Mouse (Mus musculus) testis, postnatal 10 days (tissue): Measurements from ENCODE around the gene P2ry1.

Experiments used
- DNase-seq: peaks from one replicate; pipeline ENCODE4 v3.0.0; 2021; ENCODE audit warnings: low spot score

P2ry1 gene

DNA sequence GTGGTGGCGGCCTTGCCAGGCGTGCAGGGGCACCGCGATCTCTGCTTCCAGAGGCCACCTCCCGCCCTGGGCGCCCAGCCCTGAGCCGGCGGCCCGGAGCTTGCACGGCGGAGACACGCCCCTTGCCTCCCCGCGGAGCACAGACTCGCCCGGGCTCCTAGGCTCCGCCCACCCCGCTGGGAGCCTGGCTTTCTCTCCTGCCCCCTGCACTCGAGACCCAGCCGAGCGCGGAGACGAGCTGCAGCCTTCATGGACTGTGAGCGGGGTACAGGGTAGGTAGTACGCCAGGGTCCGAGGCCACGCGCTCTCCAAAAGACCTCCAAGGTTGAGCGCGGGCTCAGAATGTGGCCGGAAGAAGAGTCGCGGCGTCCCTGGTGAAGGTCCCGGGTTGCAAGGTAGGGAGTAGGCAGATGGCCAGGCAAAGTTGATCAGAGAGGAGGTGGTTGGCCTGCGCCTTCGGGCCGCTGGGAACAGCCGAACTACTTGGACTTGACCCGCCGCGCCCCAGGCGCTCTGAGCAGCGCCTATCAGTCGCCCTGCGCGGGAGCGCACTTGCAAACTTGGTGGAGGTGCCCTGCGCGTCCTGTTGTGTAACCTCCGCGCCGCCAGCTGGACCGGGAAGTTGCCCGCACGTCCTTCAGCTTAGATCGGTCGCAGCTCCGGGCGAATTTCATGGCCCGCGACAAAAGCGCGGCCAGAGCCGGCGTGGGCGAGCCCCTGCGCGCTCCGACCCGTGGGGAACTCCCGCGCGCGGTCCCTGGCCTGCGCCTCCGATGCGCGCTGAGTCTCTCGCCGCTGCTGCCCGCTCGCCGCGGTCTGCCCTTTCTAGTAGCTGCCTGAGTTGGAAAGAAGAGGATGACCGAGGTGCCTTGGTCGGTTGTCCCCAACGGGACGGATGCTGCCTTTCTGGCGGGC, at the start of gene P2ry1:
TSS of gene P2ry1 (plus strand) at position 209 of the 915 bp plus-strand sequence.
- DNase-seq: peak; percentile 84

DNA sequence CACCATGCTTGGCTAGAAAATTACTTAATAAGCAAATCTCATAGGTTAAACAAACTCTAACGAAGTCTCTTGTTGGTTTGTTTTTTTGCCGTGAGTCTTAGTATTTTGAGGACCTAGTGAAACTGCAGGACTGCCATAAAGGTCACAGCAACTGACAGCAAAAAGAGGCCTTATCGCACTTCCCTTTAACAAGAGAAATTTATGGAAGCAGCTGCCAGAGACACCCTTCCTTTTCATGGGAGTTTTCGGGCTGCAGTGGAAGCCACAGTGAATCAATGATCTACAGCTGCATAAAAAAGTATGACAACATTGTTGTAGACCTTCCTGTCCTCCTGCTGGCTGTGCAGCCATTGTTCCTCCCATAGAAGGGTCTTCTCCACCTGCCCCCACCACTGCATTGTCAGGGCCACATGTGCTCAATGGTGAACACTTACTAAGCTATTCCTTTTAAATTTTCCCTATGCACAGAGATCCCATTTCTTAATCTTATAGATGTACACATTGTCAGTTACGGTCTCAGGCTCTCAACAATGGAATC, 49.3 kb upstream of the P2ry1 start:
- no peak for DNase-seq

DNA sequence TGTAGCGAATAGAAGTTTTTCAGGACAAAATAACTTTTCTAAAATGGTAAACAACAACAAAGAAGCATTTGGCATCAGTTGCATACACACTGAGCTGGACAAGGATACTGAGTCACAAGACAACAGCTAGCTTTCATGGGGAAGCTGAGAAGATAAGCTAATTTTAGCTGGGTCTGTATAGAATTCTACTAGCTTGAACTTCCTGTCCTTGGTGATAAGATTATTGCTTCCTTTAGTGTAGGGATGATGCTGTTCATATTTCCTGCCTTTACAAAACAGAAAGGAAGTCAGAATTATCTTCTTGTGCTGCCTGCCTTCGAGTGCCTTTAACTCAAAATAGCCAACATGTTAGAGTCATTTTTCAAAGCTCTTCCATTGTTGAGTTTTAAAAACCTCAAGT, 48.5 kb upstream of the P2ry1 start:
- DNase-seq: no peak

DNA sequence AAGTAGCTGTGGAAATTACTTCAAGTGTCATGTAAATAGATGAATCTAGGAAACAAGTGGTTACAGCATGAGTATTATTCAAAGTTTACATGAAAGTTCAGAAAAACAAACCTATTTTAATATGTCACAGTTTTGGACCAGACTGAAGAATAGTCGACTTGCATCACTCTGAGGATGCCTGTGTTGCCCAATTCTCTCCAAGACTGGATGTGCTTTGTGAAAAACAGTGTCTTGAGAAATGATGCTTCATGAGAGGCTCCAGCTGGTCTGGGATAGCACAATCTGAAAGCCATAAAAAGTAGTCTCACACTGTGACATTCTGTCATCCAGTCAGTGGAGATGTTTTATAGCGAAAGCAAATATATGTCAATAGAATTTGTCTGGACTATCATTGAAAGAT, 43.8 kb upstream of the P2ry1 start:
- no peak for DNase-seq

DNA sequence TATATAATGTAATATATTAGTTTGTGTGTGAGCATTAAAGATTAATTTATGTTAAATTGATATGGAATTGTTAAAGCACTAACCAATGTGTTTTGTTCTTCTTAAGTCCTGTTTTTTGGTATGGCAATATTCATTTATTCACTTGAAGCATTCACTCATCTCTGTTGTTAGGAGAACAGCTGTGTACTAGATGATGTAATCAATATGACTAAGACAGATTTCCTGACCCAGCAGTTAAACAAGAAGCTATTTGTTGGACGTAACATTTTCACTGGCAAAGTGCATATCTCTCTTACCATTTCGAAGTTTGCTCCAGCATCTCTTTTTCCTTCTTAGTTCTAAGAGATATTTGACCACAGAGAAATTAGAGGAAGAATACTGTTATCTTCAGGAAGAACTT, 37.5 kb upstream of the P2ry1 start:
- no peak for DNase-seq

DNA sequence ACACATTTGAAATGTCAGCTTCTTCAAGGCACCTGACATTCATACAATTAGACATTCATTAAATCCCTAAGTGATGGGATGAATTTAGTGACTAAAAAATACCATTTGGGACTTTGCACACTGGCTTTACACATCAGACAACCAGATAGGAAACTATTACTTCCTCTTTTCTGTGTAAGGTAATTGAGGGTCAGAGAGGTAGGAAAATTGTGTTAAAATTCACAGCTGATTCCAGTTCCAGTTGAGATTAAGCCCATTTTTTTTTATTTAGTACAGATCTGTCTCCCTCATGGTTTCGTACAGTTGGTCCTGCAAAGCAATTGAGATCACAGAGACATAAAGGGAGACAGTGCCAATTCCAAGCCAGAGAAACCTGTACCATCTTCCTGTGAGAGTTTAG, 27.7 kb upstream of the P2ry1 start:
- no peak for DNase-seq

DNA sequence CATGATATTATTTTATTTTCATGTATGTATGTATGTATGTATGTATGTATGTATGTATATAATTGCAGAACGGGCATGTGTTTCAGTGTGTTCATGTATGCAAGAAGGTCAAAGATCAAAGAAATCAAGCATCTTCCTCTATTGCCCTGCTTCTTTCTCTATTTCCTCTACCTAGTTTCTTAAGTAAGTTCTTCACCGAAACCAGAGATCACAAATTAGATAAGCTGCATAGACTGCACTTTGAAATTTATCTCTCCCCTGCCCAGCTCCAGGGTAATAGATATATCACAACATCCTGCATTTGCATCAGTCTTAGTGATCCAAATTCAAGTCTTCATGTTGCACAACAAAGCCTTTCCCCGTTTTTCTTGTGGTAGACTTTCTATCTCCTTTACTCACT, 20.5 kb upstream of the P2ry1 start:
- DNase-seq: no peak

DNA sequence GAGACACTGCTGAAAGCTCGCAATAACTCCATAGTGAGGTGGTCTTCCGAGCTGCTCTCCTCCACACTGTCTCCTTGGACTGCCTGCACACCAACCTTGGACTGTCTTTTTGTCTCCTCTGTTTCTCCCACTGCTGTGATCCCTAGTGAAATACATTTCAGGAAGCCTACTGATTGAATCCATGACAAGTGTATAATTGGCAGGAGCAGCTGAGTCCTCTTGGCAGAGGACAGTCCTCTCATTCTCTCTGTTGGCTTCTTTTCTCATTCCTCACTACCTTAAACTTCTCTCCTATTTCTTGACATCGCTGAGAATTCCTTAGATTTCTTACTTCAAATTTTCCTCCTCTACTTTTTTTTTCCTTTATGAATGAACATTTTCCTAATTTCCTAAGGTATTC, 4.5 kb upstream of the P2ry1 start:
- DNase-seq: no peak

DNA sequence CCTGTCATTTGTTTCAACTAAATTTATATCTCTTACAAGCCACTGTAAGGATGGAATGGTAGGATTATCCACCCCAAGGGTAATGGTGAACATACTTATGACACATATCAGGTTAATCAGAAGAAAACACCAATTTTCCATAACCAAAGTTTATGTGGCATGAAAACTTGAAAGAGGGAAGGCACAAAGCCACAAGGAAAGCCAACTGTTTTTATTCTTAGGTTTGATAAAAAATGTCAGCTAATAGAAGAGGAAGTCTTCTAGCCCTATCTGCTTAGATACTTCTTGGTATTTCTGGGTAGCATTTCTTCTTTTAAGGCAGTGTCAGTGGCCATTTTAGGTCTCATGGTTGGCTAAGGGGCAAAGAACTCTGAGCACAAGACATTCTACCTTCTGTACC, 2.9 kb upstream of the P2ry1 start:
- DNase-seq: no peak

DNA sequence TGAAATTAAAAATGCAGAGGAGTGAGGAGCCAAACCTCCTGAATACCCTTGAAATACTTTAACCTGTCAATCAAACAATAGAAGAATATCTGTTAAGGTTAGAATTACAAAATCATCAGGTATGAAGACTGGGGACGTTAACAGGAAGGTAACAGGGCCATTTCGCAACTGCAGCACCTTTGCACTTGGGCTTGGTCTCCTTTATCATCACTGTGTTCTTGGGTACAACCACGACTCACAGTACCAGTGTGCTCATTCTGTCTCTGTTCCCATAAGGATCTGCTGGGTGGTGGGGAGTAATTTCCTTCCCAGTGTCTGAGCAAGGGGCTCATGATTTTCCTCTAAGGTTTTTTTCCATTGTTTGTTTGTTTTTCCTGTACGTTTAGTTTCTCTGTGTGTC, 1.8 kb upstream of the P2ry1 start:
- DNase-seq: no peak

DNA sequence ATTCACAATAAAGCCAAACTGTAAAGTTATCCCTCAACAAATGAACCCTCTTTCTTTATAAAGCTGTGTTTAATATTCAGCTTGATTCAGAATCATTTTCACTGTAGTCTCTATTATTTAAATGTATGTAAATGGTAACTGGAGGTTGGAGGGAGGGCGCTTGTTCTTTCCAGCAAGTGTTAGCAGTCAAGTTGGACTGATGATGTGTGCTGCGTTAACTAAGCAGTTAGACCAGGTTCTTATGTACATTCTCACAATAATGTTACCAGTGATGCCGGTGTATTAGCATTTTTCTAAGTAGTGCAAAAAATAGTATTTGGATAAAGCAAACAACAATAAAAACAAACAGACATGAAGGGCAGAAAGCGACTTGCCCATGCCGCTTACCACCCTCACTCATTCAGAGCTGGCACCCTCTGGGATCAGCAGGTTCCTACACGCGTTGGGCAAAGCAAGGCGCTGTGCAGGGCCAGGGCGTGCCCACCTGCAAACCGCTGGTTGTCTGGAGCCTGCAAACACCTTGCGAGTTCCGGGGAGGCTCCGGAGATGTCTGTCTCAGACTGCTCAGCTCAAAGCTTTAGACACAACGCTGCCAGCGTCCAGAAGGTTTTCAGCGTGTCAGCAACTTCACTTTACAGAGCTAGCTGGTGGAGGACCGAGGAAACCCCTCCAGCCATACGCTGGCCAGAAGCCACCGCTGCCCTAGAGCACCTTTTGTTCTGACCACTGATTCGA, 576 bp upstream of the P2ry1 start:
- DNase-seq: no peak

DNA sequence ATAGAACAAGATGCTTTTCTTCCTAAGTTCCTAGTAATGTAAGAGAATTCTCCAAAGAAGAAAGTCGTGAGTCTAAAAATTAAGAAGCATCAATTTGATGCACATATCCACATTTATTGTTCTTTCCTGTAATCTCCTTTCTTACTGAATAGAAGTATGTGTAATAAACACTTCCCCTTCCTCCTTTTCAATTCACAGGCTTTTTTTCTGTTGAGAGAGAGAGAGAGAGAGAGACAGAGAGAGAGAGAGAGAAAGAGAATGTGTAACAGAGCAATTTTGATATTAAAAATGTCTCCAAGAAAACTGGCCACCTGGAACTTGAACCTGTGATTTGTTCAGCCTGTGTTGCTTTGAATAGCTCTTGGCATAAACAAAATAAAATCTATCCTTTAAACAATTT, 2.0 kb downstream of the P2ry1 start:
- DNase-seq: no peak

DNA sequence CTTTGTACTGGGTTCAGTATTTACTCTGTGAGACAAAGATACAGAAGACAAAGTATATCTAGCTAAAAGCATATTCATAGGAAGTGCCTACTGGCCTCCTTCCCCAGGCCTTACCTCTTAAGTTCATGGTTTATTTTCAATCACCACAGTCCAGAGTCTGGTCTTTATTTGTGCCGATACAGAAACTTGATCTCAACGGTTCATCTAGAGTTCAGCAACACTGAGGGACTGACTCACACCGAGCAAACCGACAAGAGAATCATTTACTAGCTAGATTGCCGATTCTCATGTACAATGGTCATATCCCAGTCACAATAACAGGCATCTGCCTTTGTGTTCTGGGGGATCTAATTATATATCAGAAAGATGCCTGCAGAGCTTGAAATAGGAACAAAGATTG, 9.1 kb downstream of the P2ry1 start:
- DNase-seq: no peak

DNA sequence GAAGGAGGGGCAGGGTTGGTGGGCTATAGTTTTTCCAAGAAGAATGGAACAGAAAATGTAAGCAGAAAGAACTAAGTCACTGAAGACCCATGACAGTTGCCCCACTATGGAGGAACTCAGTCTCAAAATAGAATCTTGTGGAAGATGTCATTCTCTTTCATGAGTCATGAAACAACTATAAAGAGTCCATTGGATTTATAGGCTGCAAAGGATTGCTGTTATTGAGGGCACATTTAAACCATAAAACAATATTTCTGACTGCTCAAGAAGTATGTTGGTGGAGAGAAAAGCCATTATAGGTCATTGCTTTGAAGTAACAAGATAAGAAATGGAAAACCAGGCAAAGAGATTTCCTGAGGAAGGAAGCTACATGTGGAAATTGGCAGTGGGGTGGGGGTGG, 10.0 kb downstream of the P2ry1 start:
- no peak for DNase-seq

DNA sequence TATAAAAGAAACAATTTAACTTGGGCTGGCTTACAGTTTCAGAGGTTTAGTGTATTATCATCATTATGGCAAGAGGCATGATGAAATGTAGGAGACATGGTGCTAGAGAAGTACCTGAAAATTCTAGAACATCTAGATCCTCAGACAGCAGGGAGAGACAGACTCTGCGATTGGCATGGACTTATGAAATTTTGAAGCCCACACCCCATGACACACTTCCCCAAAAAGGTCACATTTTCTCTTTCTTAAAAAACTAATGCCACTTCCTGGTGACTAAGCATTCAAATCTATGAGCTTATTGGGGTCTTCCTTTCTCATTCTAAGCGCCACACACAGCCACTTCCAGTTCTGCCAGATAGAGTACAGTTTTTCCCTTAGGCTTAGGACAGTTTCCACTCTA, 14.1 kb downstream of the P2ry1 start:
- no peak for DNase-seq

DNA sequence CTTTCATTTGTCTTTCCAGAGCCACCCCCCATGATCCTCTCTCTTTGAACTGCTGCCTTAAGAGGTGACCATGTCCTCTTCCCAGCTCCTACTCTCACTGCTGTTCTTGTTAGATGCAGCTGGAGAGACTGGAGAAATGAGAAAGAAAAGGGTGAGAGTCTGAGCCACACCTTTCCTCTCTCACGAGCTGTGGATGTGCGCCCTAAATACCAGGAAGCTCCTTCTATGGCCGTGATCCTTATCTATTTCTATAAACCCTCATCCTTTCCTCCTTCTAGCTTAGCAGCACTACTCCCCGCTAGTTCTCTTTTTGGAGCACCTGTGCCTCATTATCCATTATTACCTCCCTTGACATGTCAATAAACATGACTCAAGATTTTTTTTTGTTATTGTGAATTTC, 29.5 kb downstream of the P2ry1 start:
- no peak for DNase-seq

DNA sequence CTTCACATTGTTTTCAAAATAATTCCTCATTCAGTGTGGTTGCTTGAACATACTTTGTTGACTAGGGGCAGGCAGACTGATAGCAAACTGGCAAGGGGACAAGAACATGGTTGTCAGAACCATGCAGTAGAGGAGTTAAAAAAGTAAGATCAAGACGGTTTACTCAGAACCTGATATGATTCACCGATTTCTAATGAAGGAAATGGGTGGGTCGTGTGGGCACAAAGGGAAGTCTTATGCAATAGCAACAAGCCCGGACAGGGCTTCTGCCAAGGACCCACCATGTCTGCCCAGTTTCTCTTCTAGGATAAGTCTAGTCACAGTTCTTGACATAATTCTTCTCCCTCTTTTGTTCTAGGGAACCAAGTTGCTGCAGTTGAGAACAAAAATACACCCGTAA, 33.0 kb downstream of the P2ry1 start:
- no peak for DNase-seq

DNA sequence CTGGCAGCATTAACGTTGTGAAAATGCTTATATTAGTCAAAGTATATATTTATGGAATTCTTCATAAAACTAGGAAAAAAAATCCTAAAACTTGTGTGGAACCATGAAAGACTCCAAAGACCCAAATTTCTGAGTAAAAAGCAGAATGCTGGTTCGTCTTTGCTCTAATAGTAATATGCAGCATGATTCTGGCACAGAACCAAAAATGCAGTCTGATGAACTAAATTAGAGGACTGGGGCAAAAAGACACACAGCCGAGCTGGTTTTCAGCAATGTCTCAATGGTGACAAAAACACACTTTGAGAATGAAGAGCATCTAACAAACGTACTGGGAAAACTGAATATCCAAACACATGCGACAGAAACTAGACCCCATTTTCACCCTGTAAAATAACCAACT, 37.3 kb downstream of the P2ry1 start:
- DNase-seq: no peak

DNA sequence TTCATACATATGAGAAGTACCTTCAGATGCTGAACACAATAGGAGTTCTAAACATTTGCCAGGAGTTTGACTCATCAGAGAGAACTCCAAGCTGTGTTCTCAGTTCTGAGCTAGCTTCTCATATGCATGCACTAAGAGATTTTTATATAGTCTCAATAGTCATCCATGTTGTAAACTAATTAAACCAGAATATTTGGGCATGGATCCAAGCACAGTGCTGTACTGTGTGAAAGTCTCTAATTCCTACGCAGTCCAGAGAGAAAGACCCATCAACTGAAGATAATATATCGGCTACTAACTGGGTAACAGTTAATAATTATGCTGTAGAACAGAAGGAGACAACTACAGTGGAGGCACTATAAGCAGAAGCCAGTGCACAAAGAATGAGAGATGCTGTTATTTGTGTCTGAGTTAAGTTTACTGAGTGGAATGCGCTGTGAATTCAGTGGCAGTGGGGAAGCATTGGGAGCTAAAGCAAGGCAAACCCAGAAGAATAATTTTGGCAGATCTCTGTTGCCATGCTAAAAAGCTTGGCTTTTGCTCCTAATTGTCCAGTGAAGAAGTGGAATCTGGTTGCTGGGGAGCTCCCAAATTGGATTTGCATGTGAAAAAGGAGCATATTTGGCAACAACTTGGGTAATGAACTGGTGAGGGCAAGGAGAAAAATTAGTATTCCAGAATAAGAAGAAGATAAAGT, 47.5 kb downstream of the P2ry1 start:
- no peak for DNase-seq
